Mouse (Mus musculus): ENCODE data around the gene Mapk12. TPM values are rescaled to one million over a fixed set of nuclear protein-coding genes. Genes with fewer than 3 reads are reported as not detected.

Gene Mapk12
- total RNA-seq (2021): 10 to 100 TPM; 13.9 to 16.2 TPM
- long read RNA-seq, experiment 1, partial matches to known transcripts: 0 of 4 reads
- long read RNA-seq, experiment 1, other reads (novel, unspliced or antisense): 2 of 4 reads
- long read RNA-seq, experiment 2, transcript Mapk12-201 (12 exons, 1,808 nt): major isoform, 10 of 21 reads
- long read RNA-seq, experiment 2, partial matches to known transcripts: 1 of 21 reads
- long read RNA-seq, experiment 2, other reads (novel, unspliced or antisense): 9 of 21 reads

DNA sequence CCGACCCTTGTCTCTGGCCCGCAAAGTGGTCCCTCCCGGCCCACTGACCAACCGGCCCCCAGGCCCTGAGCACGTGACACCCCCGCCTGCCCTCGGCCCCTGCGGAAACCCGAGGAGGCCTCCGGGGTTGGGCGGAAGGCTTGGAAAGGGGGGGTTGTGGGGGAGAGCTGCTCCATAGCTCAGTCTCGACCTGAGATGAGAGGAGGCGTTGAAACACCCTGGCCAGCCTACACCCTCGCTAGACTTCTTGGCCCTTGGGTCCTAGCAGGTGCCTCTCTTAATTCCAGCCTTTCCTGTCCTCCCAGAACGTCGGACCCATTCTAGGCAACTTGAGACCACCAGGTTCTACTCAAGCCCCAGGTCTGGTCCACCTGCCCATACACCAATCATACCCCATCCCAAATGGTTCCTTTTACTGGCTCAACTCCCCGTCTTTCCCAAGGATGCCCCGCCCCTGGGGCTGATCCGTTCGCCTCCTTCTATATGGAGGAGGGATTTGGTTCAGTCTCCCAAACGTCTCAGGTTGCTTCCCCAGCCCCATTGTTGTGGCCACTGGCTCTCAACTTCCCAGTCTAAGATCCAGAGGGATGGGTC, at the start of gene Mapk12:
Mapk12 (minus strand) TSS at position 45 of the 594 bp plus-strand sequence.
- DNase-seq (ENCODE audit: low spot score in 2 of 2): no peak

- DNase-seq (ENCODE audit: low spot score in 2 of 2): no peak
Measured at GRCm38 (mm10) chr15:89184937-89185227, 44.4 kb upstream of the Mapk12 start.

- no peak for DNase-seq (ENCODE audit: low spot score in 2 of 2)
Measured at GRCm38 (mm10) chr15:89184141-89184936, 43.8 kb upstream of the Mapk12 start.

- no peak for DNase-seq (ENCODE audit: low spot score in 2 of 2)
Measured at GRCm38 (mm10) chr15:89182842-89183241, 42.3 kb upstream of the Mapk12 start.

DNA sequence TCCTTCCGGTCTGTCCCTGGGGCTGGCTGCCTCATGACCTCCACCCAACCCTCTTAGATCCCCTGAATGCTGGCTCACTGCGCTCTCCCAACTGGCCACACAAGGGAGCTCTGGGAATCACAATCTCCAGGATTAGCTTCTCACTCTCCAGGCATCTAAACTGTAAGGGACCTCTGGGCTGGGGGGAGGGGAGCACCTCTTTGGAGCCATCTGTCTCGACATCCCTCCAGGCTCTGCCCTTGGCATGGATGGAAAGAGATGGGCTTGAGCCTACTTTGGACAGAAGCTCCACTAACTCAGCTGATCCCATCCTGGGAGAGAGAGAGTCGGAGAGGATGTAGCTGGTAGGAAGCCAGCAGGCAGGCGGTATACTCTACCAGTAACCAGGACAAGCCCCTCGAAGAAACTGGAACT, 41.8 kb upstream of the Mapk12 start:
- DNase-seq (ENCODE audit: low spot score in 2 of 2): no peak

GRCm38 (mm10) chr15:89181561-89182270, 41.2 kb upstream of the Mapk12 start:
- no peak for DNase-seq (ENCODE audit: low spot score in 2 of 2)

GRCm38 (mm10) chr15:89180571-89181229, 40.2 kb upstream of the Mapk12 start, which contains the start of gene Plxnb2:
TSS of gene Plxnb2 (minus strand) at chr15:89180788.
- DNase-seq (ENCODE audit: low spot score in 2 of 2): peak; percentile 63 to 65

DNA sequence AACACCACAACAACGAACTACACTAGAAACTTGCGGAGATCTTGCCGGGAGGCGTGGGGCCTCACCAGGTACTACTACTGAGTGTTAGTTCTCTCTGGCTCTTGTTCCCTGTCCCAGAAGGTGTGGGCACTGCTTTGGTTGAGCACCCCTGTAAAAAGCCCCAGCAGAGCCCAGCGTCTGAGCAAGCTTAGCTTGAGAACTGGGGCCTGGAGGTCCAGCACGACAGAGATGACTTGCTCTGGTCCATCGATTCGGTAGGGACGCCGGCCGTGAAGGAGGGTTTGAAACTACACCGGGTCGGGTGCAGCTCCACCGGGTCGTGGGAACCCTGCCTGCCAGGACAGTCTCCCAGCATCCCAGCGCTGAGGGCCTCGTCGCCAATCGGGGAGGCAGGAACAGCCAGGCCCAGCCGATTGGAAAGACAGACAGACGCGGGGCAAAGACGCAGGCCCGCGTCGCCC, 39.6 kb upstream of the Mapk12 start:
- DNase-seq (ENCODE audit: low spot score in 2 of 2): no peak

DNA sequence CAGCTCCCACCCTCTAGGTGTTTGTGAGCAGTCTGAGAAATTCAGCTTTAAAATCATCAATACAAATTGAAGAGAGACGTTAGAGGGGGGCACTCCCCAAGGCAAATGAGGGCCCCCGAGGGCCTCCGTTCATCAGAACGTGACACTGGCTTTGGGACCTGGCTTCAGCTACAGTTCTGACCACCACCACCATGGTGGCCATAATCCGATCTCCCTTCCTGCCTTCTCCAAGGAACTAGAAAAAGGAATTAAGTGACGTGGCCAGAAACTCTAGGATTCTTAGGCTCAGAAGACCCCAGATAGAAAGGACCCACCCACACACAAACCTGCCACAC, 39.1 kb upstream of the Mapk12 start:
- DNase-seq (ENCODE audit: low spot score in 2 of 2): no peak

GRCm38 (mm10) chr15:89178954-89179629, 38.6 kb upstream of the Mapk12 start:
- DNase-seq (ENCODE audit: low spot score in 2 of 2): peak; percentile 38 to 62

GRCm38 (mm10) chr15:89178260-89178860, 37.9 kb upstream of the Mapk12 start:
- DNase-seq (ENCODE audit: low spot score in 2 of 2): no peak

- DNase-seq (ENCODE audit: low spot score in 2 of 2): no peak
Measured at GRCm38 (mm10) chr15:89177576-89178259, 37.2 kb upstream of the Mapk12 start.

DNA sequence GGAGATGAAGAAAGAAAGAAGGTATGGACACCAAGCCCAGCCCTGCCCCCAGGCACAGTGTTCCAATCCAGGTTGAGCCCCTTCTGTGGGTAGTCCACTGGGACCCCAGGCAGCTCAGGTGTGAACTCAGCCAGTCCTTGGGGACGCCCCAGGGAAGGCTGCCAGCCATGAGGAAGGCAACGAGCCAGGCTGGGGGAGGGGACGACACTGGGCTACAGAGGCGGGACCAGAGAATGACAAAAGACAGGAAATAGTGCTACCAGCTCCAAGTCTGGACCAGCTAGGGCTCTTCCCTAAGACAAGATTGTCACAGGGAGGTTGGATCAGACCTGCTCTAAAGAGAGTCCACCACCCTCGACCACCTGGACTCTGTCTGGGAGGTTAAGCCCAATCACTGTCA, 36.6 kb upstream of the Mapk12 start:
- DNase-seq (ENCODE audit: low spot score in 2 of 2): peak; percentile 67 to 81

GRCm38 (mm10) chr15:89175411-89176155, 35.1 kb upstream of the Mapk12 start:
- no peak for DNase-seq (ENCODE audit: low spot score in 2 of 2)

GRCm38 (mm10) chr15:89174889-89175339, 34.4 kb upstream of the Mapk12 start:
- DNase-seq (ENCODE audit: low spot score in 2 of 2): no peak

DNA sequence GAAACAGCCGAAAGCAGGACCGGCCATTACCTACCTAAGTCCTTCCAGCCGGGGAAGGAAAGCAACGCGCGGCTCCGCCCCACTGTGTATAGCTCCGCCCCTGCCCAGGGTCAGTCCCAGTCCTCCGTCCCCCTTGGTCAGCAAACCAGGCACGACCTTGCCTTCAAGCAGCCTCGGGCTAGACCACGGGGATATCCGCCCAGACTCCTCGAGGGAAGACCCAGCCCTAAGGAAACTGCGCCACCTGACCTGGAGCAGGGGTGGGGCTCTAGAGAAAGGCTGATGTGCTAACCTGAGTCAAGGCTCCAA, 33.4 kb upstream of the Mapk12 start:
- DNase-seq (ENCODE audit: low spot score in 2 of 2): no peak

- DNase-seq (ENCODE audit: low spot score in 2 of 2): no peak
Measured at GRCm38 (mm10) chr15:89173024-89173905, 32.8 kb upstream of the Mapk12 start.

Data from adrenal gland, postnatal 4 days (tissue).